Mouse (Mus musculus): ENCODE results near the gene Sorl1.

Sorl1 gene

DNA sequence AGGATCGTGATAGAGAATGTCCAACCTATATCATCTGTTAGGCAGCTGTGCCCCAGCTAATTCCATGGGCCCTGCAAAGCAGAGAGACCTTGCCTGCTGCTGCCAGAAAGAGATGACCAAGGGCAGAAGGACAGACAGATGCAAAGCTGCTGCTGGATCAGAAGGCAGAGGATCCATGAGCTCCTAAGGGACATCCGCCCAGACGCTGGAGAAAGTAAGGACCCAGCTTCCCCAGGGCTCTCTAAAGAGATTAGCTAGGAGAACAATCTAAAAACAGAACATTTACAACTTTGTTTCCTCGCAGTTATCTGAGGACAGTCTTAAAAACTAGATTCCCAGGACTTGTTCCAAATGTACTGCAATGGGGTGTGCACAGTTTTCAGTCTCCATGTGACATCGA, 131.3 kb downstream of the Sorl1 start:
- no peak for DNase-seq

DNA sequence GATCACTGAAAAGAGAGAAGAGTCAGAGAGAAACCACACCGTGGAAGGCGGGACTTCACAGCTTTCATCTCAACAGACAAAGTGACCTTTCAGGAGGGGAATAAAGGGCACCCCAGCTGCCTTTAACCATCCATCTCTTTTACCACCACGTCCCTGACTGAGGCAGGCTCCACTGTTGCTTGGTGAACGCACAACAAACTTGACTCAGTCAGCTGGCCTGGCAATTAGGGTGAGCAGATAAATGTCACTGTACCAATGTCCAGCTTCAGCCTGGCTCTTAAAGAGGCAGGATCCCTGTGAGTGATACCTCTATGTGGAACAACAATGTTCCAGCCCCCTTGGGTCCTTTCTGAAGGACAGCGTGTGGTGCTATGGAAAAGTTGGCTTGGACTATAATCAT, 138.5 kb downstream of the Sorl1 start:
- DNase-seq = no peak

DNA sequence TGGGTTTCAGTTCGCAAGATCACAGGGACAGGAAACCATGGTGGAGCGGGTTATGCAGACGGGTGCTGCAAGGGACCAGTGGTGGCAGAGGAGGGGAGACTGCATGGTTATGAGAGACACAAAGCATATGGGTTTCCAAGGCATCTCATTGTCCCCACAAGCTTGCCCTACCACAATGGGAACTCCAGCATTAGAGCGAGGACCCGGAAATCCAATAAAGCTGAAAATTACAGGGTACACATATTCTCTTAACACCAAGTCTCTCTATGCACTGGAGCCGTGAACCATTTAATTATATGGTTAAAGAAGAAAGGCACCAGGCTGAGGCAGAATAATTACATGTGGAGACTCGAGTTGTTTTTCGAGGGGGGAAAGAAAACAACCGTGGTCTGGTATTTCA, 139.0 kb downstream of the Sorl1 start:
- DNase-seq = no peak

DNA sequence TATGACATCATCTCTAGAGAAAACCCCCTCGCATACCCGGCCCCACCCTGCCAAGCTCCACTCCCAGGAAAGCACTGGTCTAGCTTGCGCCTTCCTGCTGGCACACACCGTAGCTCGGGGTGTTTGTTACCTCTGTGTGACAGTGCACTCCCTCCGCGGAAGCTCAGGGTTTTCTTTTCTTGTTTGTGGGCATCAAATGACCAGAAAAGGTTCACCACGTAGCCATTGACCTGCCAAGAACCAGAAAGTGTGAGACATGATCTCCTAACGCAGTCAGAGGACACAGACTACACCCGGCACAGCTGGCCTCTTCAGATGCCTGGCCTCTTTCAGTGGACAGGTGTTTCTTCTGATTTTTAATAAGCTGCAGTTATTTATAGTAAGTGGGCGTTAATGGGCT, 139.8 kb downstream of the Sorl1 start:
- DNase-seq = no peak

DNA sequence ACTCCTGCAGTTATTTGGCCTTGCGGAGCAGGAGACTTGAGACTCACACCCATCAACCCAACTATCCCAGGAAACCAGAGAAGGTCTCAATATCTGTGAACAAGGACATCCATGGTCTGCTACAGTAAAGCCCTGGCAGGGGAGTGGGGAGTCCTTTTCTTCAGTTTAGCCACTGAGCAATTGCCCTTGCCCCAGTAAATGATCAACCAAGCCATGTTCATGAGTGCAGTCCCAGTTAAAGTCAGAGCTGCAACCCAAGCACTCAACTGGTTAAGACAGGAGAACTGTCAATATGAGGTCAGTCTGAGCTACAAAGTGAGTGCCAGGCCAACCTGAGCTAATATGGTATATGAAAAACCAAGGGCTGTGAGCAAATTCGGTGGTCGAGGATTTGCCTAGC, 140.8 kb downstream of the Sorl1 start:
- no peak for DNase-seq

DNA sequence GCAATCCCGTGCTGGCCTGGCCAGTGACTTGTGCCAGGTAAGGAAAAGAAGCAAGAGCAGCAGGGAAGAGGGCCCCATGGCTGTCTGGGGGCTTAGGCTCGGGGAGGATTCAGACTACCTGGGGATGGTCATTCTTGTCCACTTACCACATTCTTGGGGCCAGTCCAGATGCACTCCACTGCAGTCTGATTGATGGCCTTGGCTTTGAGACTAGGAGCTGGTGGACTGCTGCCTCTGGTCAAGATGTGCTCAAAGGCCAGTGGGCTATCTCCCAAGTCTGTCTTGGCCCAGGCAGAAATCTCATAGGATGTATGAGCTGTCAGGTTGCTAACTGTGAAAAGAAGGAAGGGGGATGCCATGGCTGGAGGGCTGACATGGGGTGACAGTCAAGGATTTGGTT, 141.3 kb downstream of the Sorl1 start:
- DNase-seq = no peak

DNA sequence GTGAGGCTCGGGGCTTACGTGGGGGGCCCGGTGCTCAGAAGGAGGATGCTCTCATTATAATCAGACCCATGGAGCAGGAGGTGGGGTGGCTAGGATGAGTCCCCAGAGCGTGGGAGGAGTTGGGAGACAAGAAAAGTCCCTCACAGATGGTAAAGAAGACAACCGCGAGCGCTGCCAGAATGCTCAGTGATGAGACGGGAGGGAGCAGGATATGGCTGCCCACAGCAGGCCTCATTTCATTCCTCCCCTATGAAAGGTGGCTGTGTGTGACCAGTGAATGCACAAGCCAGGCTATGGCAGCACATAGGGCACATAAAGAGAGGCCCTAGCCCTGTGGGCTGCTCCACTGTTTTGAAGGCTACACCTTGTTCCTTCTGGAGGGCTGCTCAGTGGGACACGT, 142.1 kb downstream of the Sorl1 start:
- no peak for DNase-seq

DNA sequence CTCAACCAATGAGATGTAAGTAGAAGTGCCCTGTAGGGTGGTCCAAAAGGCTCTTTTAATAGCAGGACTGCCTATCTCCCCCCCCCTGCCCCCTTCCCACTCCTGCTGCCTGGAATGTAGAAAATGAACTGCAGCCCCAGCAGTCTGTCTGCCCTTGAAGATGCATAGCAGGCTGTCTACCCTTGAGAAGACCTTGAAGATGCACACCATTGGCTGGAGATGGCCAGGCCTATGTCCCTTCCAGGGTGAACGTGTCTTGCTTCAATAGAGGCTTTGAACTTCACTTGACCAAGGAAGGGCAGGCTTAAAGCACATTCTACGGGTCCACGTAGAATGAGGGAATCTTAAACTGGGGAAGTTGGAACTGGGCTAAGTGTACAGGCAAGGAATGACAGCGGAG, 142.8 kb downstream of the Sorl1 start:
- no peak for DNase-seq

DNA sequence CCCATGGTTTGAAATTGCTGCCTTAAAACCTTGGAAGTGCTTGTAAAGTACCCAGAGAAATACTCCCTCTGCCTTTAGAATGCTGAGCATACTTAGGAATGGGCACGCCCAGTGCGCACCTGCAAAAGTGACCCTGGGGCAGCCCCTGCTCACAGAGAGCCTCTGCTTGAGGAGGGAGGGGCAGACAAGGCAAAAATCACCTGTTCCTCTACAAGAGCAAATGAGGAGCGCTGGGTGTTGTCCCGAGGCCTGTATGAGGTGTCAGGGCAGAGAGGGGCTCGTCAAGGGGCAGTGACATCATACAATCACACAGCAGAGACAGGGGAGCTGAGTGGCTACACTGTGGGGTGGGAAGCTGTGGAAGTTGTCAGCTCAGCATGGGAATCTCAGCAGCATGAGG, 143.3 kb downstream of the Sorl1 start:
- no peak for DNase-seq

DNA sequence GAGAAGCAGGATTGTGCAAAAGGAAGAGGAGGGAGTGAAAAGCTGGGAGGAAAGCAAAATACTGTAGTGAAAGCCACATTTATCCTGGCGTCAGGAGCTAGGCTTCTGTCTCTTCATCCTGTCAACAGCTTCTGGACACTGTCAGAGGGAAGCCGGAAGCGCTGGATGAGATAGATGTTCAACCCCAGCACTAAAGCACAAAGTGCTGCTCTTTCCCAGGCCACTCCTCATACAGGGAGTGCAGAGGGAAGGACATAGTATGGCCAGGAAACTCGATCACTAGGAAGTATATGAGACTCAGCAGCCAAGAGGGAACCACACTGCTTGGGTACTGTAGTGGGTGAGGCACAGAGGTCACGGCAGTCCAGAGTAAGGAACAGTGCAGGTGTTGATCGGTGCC, 145.7 kb downstream of the Sorl1 start:
- no peak for DNase-seq

DNA sequence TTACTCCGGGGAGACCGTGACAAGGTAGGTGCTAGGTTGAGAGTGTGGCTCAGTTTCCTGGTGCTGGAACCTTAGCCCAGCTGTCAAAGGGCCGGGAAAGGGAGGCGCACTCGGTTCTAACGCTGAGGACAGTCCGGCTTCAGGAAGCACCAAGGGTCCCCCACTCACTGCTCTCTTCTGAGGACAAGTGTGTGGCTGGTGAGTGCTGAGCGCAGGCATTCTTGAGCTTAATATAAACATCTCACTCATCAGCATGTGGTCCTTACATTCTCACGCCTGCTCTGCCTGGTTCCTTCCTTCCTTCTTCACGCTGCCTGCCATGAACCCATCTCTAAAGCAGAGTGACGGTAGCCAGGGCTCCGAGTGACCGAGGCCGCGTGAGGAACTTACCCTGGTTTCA, 148.1 kb downstream of the Sorl1 start:
- DNase-seq = no peak

DNA sequence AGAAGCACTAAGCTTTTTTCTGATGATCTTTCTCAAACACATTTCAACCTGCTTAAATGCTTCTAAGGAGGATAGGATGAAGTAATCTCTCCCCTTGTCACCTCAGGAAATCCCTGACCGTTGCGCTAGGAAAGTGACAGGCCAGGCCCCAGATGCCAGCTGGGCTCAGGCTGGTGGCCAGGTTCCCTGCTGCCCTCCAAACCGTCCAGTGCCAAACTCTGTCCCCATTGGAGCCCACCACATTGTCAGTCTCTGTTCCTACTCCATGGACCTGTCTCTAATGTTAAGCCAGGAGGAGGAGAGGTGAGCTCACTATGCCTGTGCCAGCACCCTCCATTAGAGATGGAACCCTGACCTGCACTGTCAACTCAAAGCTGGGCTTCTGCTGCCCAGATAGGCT, 149.4 kb downstream of the Sorl1 start:
- DNase-seq = no peak

DNA sequence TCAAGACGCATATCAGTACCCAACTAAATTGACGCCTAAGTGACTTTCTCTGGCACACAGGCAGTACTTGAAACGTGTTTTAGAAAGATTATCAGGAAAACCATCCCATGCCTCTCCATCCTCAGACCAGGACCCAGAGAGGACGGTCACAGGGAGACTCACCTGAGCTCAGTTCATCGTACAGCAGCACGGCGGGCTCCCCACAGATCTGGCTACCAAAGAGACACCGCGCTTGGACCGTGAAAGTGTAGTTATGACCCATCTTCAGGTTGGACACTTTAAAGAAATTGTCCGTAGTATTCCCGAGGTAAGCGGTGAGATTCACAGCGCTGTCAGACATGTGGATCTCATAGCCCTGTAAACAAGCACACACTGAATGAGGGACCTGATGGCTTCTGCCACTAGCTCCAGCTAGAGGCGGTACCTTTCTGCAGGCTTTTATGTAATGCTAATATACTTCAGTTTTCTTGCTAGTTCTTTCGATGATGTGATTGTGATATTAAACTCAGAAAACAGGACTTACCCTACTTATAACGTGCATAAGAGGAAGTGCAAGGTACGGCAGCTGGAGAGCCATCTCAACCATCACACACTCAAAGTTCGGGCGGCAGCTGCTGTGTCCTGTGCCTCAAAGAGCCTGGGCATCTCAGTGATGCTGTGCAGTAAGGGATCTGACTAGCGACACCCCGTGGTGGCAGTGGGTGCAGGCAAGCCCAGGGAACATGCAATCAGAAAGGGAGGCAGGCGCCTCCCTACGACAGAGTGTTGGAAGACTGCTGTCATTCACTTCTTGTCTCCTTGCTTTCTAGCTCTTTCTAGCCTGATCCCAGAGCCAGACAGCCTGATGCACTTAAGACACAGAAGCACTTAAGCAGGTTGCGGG, 150.1 kb downstream of the Sorl1 start:
- DNase-seq = peak; percentile 83

DNA sequence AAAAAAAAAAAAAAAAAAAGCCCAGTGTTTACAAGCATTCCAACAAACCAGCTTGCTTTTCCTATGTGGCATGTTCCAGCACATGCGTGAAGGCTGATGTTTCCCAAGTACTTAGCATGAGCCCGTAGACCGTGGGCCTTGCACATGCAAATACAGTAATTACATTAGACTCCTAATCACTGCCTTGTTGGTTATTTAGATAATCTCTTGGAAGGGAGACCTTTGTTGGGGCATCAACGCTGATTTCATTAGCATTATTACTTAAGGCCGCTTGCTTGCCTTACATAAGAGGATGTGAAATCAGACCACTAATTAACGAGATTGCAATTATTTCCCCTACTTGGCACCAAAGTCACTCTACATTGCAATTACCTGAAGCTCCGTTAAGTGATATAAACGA, 154.1 kb downstream of the Sorl1 start:
- no peak for DNase-seq

DNA sequence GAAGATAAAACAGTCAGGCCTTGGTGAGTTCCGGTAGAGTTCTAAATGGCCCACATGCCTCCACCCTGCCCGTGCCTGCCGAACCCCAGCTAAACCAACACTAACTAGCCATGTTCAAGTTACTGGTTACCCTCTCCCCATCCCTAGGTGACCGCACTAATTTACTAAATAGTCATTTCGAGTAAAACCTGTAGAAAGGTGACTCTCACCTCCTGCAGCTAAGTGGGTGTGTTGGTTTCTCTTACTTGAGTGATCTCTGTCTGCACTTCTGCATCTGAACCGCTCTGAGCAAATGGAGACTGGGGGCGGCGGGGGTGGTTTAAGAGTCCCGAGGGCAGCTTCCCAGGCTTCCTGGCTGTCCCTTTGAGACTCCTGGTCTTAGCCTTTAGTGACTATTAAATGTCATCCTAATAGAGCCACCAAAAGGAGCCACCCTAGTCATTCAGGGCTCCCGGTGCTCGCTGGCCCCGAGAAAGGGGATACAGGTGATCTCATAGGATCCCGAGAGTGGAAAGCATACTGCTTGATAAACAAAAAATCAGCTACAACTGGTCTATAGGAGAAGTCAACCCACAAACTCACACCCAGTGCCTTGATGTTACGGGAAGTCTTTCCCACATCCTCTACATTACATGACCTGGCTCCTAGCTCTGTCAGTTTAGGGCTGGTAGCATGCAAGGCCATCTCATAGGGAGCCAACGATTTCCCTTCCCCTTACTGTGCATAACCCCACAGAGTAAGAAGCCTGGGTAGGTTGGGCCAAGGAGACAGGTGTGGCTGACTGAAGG, 155.2 kb downstream of the Sorl1 start:
- DNase-seq = no peak

DNA sequence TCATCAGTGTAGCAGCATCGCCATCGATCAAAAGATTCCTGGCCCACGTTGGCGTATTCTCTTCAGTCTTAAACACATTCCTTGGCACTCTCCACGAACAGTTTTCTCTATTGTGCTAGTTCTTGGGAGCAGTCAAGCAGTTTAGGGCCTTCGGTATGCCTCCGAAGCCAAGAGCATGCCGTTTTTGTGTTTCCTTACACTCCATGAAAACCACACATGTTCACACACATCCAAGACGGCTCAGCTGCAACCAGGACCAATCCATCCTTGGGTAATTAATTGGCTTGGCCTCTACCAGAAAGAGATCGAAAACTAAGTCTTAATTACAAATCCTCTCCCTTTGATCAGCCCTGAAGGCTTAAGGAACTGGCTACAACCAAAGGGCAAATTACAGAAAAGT, 162.8 kb downstream of the Sorl1 start:
- no peak for DNase-seq

DNA sequence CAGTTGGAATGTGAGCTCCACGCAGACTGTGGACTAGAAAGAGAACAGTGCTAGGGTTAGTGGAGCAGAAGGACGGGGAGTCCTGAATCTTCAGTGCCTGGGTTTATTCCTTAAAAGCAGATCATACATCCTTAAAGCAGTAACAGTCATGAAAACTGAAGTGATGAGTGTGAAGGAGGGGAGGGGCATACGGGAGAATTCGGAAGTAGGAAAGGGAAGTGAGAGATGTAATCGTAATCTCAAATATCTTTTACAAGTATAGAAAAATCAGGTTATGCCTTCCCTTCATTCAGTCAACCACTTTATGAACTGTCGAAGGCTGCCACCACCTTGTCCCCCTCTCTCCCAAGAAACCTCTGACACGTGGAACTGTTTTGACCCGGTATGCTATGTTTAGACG, 165.8 kb downstream of the Sorl1 start:
- no peak for DNase-seq

DNA sequence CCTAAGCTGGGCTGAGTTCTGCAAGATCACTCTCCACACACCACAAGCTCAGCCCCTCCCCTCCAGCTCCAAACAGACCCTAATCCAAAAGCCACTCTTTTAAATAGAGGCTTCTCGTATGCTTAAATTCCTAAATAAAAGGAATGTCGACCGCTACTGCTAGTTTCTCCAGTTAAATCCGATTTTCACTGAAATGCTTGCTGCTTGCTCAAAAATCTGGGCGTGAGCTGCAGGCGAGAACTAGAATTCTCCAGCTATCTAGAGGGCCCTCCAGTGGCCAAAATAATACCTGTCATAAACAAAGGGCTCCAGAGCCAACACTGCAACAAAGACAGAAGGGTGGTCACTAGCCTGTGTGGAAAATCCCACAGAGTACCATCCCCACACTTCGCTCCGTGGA, 170.6 kb downstream of the Sorl1 start:
- DNase-seq = peak; percentile 91

DNA sequence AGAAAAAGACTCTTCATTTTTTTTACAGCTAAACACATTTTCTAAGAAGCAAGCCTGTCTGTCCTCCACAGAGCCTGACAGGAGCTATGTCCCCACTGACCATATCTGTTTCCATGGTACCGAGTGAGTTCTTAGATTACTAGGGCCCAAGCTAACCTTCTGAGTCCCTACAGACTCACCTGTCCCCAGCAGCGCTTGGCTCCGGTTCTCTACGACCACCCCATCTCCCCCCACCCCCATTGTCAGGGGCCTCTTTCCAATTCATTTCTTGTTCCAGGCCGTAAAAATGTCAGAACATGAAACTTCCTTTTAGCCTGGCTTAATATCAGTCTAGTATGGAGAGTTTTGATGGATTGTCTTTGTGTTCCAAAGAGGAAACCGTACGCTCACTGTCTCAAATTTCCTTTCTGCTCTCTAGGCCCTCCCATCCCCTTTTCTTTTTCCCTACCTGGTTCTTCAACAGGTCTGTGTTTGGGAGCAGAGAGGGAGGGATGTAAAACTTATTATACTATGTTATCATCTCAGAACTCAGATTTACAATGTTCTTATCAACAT, 171.4 kb downstream of the Sorl1 start:
- peak; percentile 41 for DNase-seq

DNA sequence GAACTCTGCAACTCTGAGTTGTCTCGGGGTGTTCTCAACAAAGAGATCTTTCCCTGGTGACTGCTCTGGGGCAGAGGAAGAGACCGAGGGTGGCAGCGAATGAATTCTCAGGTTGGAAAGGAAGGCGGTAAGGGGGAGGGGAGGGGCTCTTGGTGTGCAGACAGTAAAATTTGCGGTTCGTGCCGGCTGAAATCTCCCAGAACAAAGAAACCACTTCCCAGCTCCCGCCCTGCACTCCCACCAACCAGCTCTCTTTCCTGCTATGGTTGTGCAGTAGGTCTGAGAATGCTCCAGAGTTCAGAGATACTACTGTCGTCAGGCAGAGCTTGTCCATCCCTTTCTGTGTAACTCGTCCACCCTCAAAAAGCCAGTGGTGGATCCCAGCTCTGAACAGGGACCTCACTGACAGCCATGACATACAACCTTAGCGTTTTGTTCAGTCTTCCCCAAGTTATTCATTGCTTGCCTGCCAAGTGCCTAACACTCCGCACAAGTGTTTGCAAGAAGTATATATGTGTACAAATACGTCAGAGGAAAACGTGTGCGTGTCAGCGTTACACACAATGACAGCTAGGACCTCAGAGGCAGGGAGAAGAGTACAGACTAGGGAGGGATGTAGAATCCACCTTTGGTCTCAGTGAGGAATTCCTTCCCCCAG, 172.5 kb downstream of the Sorl1 start:
- peak; percentile 87 for DNase-seq

DNA sequence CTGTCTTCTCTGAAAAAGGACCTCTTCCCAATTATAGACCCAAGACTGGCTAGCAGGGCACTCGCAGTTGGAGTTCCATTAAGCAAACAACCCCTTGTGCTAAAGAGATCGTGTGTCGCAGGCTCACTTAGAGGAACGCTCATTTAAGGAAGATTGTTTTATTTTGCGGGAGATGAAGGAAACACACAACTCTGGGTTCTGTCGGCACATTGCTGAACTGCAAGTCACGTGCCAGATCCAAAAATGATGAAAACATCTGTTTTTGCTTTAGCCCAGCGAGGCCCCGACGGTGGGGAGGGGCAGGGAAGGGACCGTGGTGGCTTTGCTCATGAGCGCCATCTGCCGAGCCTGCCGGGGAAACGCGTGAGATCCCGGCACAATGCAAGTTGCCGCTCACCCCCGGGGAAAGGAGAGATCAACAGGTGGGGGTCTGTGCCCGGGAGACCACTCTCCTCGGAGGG, 173.1 kb downstream of the Sorl1 start:
- peak; percentile 94 for DNase-seq

DNA sequence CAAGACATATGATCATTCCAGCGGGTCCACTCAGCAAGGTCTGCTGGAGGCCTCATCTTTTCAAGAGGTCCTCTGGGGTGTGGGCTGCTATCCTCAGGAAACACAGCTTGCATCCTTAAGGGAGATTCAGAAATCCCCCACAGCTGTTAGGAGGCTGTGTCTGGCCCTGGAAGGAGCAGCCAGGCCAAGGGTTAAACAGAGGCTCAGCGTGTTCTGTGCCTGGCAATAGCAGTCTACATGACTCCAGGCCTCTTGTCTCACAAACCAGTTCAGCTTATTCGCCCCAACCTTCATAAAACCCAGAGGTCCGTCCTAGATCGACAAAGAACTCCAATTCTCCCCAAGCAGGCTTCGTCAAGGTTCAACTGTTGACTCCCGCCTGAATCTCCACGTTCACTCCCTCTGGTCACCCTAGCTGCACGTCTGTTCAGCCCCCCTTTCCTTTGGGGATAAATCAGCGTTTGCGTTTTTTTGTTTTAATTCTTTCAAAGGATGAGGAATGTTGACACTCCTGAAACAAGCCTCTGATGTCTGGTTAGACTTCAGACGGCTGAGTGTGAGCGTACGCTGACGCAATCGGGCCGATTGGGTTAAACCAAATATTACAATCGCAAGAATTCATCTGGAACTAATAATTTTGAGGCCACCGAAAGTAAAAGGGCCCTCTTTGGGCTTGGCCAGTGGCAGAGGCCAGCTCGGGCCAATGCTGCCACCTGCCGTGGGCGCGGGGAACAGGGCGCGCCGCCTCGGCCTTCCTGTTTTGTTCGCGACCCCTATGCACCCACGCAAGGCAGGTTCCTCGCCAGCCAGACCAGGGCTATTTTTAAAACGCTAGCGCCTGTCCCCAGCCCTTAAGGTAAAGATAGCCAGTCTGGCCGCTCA, 173.7 kb downstream of the Sorl1 start:
- DNase-seq = peak; percentile 92
